Mouse (Mus musculus): Measurements from ENCODE around the gene Cntd1. TPM values are rescaled to one million over a fixed set of nuclear protein-coding genes. Genes with fewer than 3 reads are reported as not detected.
"Not testable (repeated sequence)": the region's sequence is repeated elsewhere in the genome, so short reads cannot be mapped to it uniquely, and the experiment has no call there.

Cntd1 gene
- polyA plus RNA-seq, 1 experiment: 0.84 TPM

GRCm38 (mm10) chr11:101315082-101315650 is 36.4 kb downstream of the Cntd1 start:
- TF ChIP-seq POLR2A (IDR thresholded peaks at IDR 0.05; ENCODE audit: control insufficient read depth, extremely low read depth, insufficient read depth, low read length, poor library complexity) (no peak), CTCF (IDR thresholded peaks at IDR 0.05; ENCODE audit: borderline replicate concordance, control insufficient read depth, extremely low read depth, insufficient read depth, low read length, poor library complexity) (no peak)
- Histone ChIP-seq H3K4me1 (replicated peaks; ENCODE audit: control insufficient read depth, insufficient read depth, low read length) (peaks cover 5% of the 10 kb centered on the region), H3K36me3 (ENCODE audit: control insufficient read depth, insufficient read depth, low read length) (peaks cover 11% of the 10 kb centered on the region), H3K27ac (ENCODE audit: control insufficient read depth, insufficient read depth, low read length) (no peak overlapping the region), H3K27me3 (ENCODE audit: control insufficient read depth, insufficient read depth, low read length) (no peaks in the 10 kb centered on the region), H3K4me3 (ENCODE audit: control insufficient read depth, insufficient read depth, low read length) (no peak overlapping the region)
- no peak for DNase-seq
- WGBS: 94% methylated on average over 8 of the region's 8 CpGs

- TF ChIP-seq CTCF (IDR thresholded peaks at IDR 0.05; ENCODE audit: borderline replicate concordance, control insufficient read depth, extremely low read depth, insufficient read depth, low read length, poor library complexity): no peak; the same call in 1 of the 2 replicates
- TF ChIP-seq POLR2A (IDR thresholded peaks at IDR 0.05; ENCODE audit: control insufficient read depth, extremely low read depth, insufficient read depth, low read length, poor library complexity): peak; percentile 78
- H3K4me1 ChIP-seq (replicated peaks; ENCODE audit: control insufficient read depth, insufficient read depth, low read length): peaks cover 5% of the 10 kb centered on the region
- no peaks in the 10 kb centered on the region for H3K27me3 ChIP-seq (ENCODE audit: control insufficient read depth, insufficient read depth, low read length)
- peak within 1 kb of the TSS; percentile 93 for H3K4me3 ChIP-seq (ENCODE audit: control insufficient read depth, insufficient read depth, low read length)
- under 1% methylated on average over 62 of the region's 62 CpGs for WGBS
- H3K27ac ChIP-seq (ENCODE audit: control insufficient read depth, insufficient read depth, low read length): no peak within 1 kb of the TSS
- H3K36me3 ChIP-seq (ENCODE audit: control insufficient read depth, insufficient read depth, low read length): peaks cover 18% of the 10 kb centered on the region
- DNase-seq: peak; percentile 89
Measured at GRCm38 (mm10) chr11:101315665-101316500, 37.1 kb downstream of the Cntd1 start, which contains the start of gene Psme3. Gene Psme3 (plus strand): TSS chr11:101316213.

GRCm38 (mm10) chr11:101316501-101316917 is 37.7 kb downstream of the Cntd1 start:
- Histone ChIP-seq H3K4me1 (replicated peaks; ENCODE audit: control insufficient read depth, insufficient read depth, low read length) (peaks cover 5% of the 10 kb centered on the region), H3K36me3 (ENCODE audit: control insufficient read depth, insufficient read depth, low read length) (peaks cover 23% of the 10 kb centered on the region), H3K27ac (ENCODE audit: control insufficient read depth, insufficient read depth, low read length) (no peak overlapping the region), H3K4me3 (ENCODE audit: control insufficient read depth, insufficient read depth, low read length) (peak overlapping the region; percentile 93), H3K27me3 (ENCODE audit: control insufficient read depth, insufficient read depth, low read length) (no peaks in the 10 kb centered on the region)
- TF ChIP-seq CTCF (IDR thresholded peaks at IDR 0.05; ENCODE audit: borderline replicate concordance, control insufficient read depth, extremely low read depth, insufficient read depth, low read length, poor library complexity) (no peak), POLR2A (IDR thresholded peaks at IDR 0.05; ENCODE audit: control insufficient read depth, extremely low read depth, insufficient read depth, low read length, poor library complexity) (no peak)
- under 1% methylated on average over 17 of the region's 17 CpGs for WGBS
- no peak for DNase-seq

GRCm38 (mm10) chr11:101323609-101324008 is 44.8 kb downstream of the Cntd1 start:
- no peak for TF ChIP-seq POLR2A (IDR thresholded peaks at IDR 0.05; ENCODE audit: control insufficient read depth, extremely low read depth, insufficient read depth, low read length, poor library complexity)
- peak; percentile 75; the same call in 1 of the 2 replicates for TF ChIP-seq CTCF (IDR thresholded peaks at IDR 0.05; ENCODE audit: borderline replicate concordance, control insufficient read depth, extremely low read depth, insufficient read depth, low read length, poor library complexity)
- H3K4me1 ChIP-seq (replicated peaks; ENCODE audit: control insufficient read depth, insufficient read depth, low read length): no peaks in the 10 kb centered on the region
- WGBS: 58% methylated on average over 4 of the region's 4 CpGs
- peak; percentile 59 for DNase-seq
- H3K27ac ChIP-seq (ENCODE audit: control insufficient read depth, insufficient read depth, low read length): no peak overlapping the region
- H3K27me3 ChIP-seq (ENCODE audit: control insufficient read depth, insufficient read depth, low read length): no peaks in the 10 kb centered on the region
- H3K36me3 ChIP-seq (ENCODE audit: control insufficient read depth, insufficient read depth, low read length): peaks cover 60% of the 10 kb centered on the region
- H3K4me3 ChIP-seq (ENCODE audit: control insufficient read depth, insufficient read depth, low read length): no peak overlapping the region

- WGBS: 93% methylated on average over 5 of the region's 5 CpGs
- no peak for DNase-seq
- no peaks in the 10 kb centered on the region for H3K4me1 ChIP-seq (replicated peaks; ENCODE audit: control insufficient read depth, insufficient read depth, low read length)
- TF ChIP-seq CTCF (IDR thresholded peaks at IDR 0.05; ENCODE audit: borderline replicate concordance, control insufficient read depth, extremely low read depth, insufficient read depth, low read length, poor library complexity) (no peak), POLR2A (IDR thresholded peaks at IDR 0.05; ENCODE audit: control insufficient read depth, extremely low read depth, insufficient read depth, low read length, poor library complexity) (no peak)
- no peak within 1 kb of the TSS for H3K4me3 ChIP-seq (ENCODE audit: control insufficient read depth, insufficient read depth, low read length)
- no peaks in the 10 kb centered on the region for H3K27me3 ChIP-seq (ENCODE audit: control insufficient read depth, insufficient read depth, low read length)
- H3K27ac ChIP-seq (ENCODE audit: control insufficient read depth, insufficient read depth, low read length): no peak within 1 kb of the TSS
- H3K36me3 ChIP-seq (ENCODE audit: control insufficient read depth, insufficient read depth, low read length): peaks cover 53% of the 10 kb centered on the region
Measured at GRCm38 (mm10) chr11:101324763-101325162, 46.0 kb downstream of the Cntd1 start, which contains the start of gene Aoc2. Gene Aoc2 (plus strand): TSS chr11:101325063.

GRCm38 (mm10) chr11:101325201-101325600 is 46.4 kb downstream of the Cntd1 start:
- H3K27me3 ChIP-seq (ENCODE audit: control insufficient read depth, insufficient read depth, low read length); DNase-seq; H3K4me3 ChIP-seq (ENCODE audit: control insufficient read depth, insufficient read depth, low read length); H3K27ac ChIP-seq (ENCODE audit: control insufficient read depth, insufficient read depth, low read length); H3K4me1 ChIP-seq (replicated peaks; ENCODE audit: control insufficient read depth, insufficient read depth, low read length): not testable (repeated sequence)
- 95% methylated on average over 11 of the region's 11 CpGs for WGBS
- peaks cover 48% of the 10 kb centered on the region for H3K36me3 ChIP-seq (ENCODE audit: control insufficient read depth, insufficient read depth, low read length)
